Mouse (Mus musculus) limb, embryonic 12.5 days (tissue): ENCODE measurements at regions not wholly inside any gene's neighbourhood (a gene's known extent, or its start where the extent isn't known, plus 50 kb on each side); places are given as distances from the start of the nearest gene placed in this dataset.

Experiments used
- ATAC-seq: fragments of 200-750 bp; cut with Nextera tagmentation; 2 replicates; pipeline ENCODE4 v1.8.0; 2017; ENCODE audit warnings: low read depth, moderate TSS enrichment; ENCODE audit not compliant: insufficient number of reproducible peaks, insufficient read depth, low FRiP score, low TSS enrichment
- H3K27ac ChIP-seq: fragments of 300-500 bp; sonication (generic); 2 replicates; pipeline ENCODE4 v1.5.1; 2016; ENCODE audit warnings: mild to moderate bottlenecking, moderate library complexity
- H3K27me3 ChIP-seq: fragments of 300-500 bp; sonication (generic); 2 replicates; pipeline ENCODE4 v1.6.1; 2016; ENCODE audit warnings: mild to moderate bottlenecking, moderate library complexity
- H3K36me3 ChIP-seq: fragments of 300-500 bp; sonication (generic); 2 replicates; pipeline ENCODE4 v1.6.1; 2016; ENCODE audit warnings: mild to moderate bottlenecking, moderate library complexity
- H3K4me1 ChIP-seq: fragments of 300-500 bp; sonication (generic); replicated peaks from 2 replicates; pipeline ENCODE4 v1.6.1; 2016
- H3K4me2 ChIP-seq: fragments of 300-500 bp; sonication (generic); 2 replicates; pipeline ENCODE4 v1.6.1; 2016; ENCODE audit warnings: mild to moderate bottlenecking, moderate library complexity
- H3K4me3 ChIP-seq: fragments of 300-500 bp; sonication (generic); replicated peaks from 2 replicates; pipeline ENCODE4 v1.5.1; 2016; ENCODE audit warnings: mild to moderate bottlenecking
- H3K9ac ChIP-seq: fragments of 300-500 bp; sonication (generic); replicated peaks from 2 replicates; pipeline ENCODE4 v1.6.1; 2016; ENCODE audit warnings: mild to moderate bottlenecking, moderate library complexity
- H3K9me3 ChIP-seq: fragments of 300-500 bp; sonication (generic); 2 replicates; pipeline ENCODE4 v1.6.1; 2016; ENCODE audit warnings: mild to moderate bottlenecking, moderate library complexity
- WGBS: fragments of 180-500 bp; shearing (Covaris S2); methylation state at CpG from one replicate; pipeline ENCODE4 v1.1.7; 2016; 5-methylcytosine and 5-hydroxymethylcytosine counted together

DNA sequence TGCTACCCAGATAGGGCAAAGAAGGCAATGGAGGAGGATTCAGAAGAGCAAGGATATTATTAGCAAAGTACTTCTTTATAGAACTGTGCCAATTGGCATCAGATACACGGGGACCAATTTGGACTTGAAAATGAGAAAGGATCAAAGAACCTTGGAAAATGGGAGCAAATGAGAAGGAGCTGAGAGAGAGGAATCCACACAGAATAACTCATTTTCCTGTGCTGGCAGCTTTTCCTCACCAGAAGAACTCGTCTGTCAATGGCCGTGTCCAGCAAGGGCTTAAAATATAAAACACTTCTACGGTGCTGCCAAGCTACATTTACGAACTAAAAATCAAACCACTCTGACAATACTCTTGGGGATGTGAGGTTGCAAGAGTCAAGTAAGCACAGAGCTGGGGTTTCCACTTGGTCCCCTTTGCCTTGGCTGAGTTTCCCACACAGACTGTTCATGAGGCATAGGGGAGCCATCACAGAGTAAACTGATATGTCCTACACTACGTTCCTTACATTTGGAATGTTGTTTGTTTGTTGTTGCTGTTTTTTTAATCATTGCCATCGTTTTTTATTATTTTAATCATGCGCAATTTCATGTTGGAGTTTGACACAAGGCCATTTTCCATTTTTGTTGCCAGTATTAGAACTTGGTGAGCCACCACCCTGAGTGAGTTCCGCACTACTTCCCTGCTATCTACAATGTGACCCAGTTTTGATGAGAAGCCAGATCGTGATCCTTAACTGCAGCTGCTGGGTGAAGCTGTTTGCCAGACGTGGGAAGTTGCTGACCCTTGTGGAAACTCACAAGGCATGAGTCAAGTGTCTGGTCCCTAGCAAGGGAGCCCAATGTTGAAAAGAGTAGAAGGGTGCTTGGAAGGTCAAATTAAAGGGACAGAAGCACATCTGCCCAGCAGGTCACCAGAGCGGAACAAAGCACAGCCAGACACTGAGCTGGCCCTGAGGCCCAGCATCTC, 95.5 kb upstream of the Ddit4l start:
- H3K4me3 ChIP-seq = no peak overlapping the region
- H3K4me2 ChIP-seq = no peak overlapping the region
- no peaks in the 10 kb centered on the region for H3K36me3 ChIP-seq
- H3K27ac ChIP-seq = no peak overlapping the region
- H3K4me1 ChIP-seq = peaks cover 8% of the 10 kb centered on the region; the same call in 1 of the 2 replicates
- 72% methylated on average over 12 of the region's 12 CpGs for WGBS
- no peak overlapping the region for H3K9ac ChIP-seq
- no peak for ATAC-seq
- no peaks in the 10 kb centered on the region for H3K9me3 ChIP-seq
- no peaks in the 10 kb centered on the region for H3K27me3 ChIP-seq

DNA sequence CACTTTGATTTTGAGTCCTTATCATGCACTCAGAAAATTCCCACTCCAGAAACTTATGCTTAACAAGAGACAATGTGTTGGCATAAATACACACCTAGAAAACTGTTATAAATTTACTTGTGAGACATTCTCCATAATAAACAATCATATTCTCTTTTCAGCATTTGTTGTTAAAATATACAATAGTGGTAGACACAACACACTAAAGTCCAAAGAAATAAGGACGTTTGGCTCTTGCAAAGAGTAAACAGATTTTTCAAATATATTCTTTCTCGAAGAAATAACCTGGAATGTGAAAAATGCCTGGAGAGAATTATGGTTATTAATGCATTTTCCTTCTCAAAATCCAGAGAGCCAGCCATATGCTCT, 91.8 kb upstream of the Ddit4l start:
- no peak overlapping the region for H3K4me2 ChIP-seq
- H3K27ac ChIP-seq = no peak overlapping the region
- WGBS = 62% methylated on average over 2 of the region's 2 CpGs

GRCm38 (mm10) chr3:137529961-137530609, 91.3 kb upstream of the Ddit4l start:
- H3K9ac ChIP-seq = no peak overlapping the region
- peaks cover 8% of the 10 kb centered on the region; the same call in 1 of the 2 replicates for H3K4me1 ChIP-seq
- H3K36me3 ChIP-seq = no peaks in the 10 kb centered on the region
- H3K4me2 ChIP-seq = peak overlapping the region; percentile 1; the same call in 1 of the 2 replicates
- H3K27ac ChIP-seq = peak overlapping the region; percentile 59
- H3K4me3 ChIP-seq = no peak overlapping the region
- ATAC-seq = peak; percentile 26; the same call in 1 of the 2 replicates
- WGBS = 51% methylated on average over 7 of the region's 7 CpGs
- no peaks in the 10 kb centered on the region for H3K9me3 ChIP-seq
- no peaks in the 10 kb centered on the region for H3K27me3 ChIP-seq

More for the DNA sequence above, 91.8 kb upstream of the Ddit4l start:
- H3K36me3 ChIP-seq = no peaks in the 10 kb centered on the region
- no peaks in the 10 kb centered on the region for H3K9me3 ChIP-seq
- H3K27me3 ChIP-seq = no peaks in the 10 kb centered on the region
- no peak overlapping the region for H3K9ac ChIP-seq
- no peak overlapping the region for H3K4me3 ChIP-seq
- ATAC-seq = no peak
- H3K4me1 ChIP-seq = peaks cover 8% of the 10 kb centered on the region; the same call in 1 of the 2 replicates

DNA sequence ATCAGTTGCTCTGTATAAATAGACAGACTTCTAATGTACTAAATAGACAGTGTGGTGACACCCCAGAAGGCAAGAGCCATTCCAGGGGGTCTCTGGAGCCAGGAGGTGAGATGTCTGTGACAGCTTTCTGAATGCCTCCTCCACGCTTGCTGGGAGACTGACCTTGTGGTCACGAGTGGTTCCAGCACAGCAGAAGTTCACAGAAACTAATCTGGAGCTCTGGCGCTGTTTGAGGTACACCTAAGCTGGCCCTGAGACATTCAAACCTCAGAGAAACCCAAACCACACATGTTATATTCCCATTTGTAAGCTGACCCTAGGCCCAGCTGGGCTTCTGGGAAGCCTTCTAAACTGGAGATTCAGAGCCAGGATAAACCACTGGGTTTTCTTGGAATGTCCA, 79.7 kb upstream of the Ddit4l start:
- H3K36me3 ChIP-seq = no peaks in the 10 kb centered on the region
- ATAC-seq = no peak
- H3K27me3 ChIP-seq = no peaks in the 10 kb centered on the region; the same call in 1 of the 2 replicates
- H3K4me2 ChIP-seq = no peak overlapping the region
- no peaks in the 10 kb centered on the region for H3K9me3 ChIP-seq
- WGBS = 78% methylated on average over 3 of the region's 3 CpGs
- no peak overlapping the region for H3K4me3 ChIP-seq
- no peaks in the 10 kb centered on the region for H3K4me1 ChIP-seq
- no peak overlapping the region for H3K27ac ChIP-seq
- no peak overlapping the region for H3K9ac ChIP-seq

DNA sequence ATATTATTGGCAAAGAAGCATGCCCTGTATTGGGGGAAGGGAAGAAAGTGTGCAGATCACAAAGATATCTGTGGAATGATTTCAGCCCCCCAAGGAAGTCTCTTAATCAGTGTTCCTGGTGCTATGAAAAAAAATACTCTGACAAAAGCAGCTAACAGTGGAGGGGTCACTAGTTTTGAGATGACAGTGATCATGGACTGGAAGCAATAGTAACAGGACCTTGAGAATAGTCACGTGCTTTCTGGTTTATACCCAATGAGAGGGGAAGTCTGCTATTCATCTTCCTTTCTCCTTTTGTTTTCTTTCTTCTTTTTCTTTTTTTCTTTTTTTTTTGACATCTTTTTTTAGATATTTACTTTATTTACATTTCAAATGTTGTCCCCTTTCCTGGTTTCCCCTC, 79.1 kb upstream of the Ddit4l start:
- Histone ChIP-seq H3K4me2 (no peak overlapping the region), H3K27ac (no peak overlapping the region), H3K4me1 (peaks cover 1% of the 10 kb centered on the region), H3K4me3 (no peak overlapping the region), H3K27me3 (no peaks in the 10 kb centered on the region), H3K36me3 (no peaks in the 10 kb centered on the region), H3K9me3 (no peaks in the 10 kb centered on the region), H3K9ac (no peak overlapping the region)
- 84% methylated on average over 1 of the region's 1 CpGs for WGBS
- ATAC-seq = no peak

DNA sequence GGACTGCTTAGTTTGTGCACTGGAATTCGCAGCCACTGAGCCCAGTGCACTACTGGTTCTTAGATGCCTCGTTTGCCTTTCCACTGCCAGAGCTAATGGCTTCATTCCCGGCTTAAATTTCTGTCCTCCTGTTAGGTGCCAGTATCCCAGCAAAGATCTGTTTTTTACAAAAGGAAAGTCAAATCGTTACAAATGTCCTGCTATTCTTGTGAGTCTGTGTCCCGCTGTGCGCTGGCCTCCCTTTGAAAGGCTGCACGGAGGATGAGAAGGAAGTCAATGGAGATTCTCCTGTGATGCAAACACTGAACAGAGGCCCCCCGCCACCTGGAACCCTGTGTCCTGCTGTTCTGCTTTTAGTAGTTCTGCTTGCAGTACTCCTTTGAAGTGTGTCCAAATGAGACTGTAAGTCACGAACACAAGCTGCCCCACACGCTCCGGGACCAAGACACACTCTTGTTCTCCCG, 74.0 kb upstream of the Ddit4l start:
- 6% methylated on average over 12 of the region's 12 CpGs for WGBS
- Histone ChIP-seq H3K9ac (peak overlapping the region; percentile 9; the same call in 1 of the 2 replicates), H3K36me3 (no peaks in the 10 kb centered on the region), H3K27me3 (0 out of 2 replicates have a peak, but pooled peaks cover 3% of the 10 kb centered on the region), H3K27ac (peak overlapping the region; percentile 60; the same call in 1 of the 2 replicates), H3K4me3 (peak overlapping the region; percentile 18), H3K4me2 (peak overlapping the region; percentile 56), H3K4me1 (peaks cover 13% of the 10 kb centered on the region), H3K9me3 (no peaks in the 10 kb centered on the region)
- peak; percentile 24; the same call in 1 of the 2 replicates for ATAC-seq

DNA sequence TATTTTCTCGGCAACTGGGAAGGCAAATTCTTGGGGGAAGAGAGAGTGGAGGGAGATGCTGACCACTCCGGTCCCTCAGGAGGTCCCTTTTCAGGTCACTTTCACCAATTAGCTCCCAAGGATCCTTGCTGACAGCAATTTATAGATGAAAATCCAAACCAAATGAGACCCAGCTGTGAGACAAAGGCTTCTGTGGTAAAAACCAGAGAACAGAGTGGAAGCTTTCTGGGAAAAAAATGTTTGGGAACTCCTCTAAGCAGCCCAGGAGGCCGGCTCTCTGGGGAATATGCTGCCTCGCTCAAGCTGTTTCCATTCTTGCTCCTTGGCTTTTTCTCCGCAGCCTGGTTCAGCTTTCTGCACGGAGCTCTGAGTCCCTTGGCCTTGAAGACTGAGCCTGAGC, 73.5 kb upstream of the Ddit4l start:
- ATAC-seq = peak; percentile 34; the same call in 1 of the 2 replicates
- Histone ChIP-seq H3K4me1 (peaks cover 15% of the 10 kb centered on the region), H3K27me3 (0 out of 2 replicates have a peak, but pooled peaks cover 3% of the 10 kb centered on the region), H3K36me3 (no peaks in the 10 kb centered on the region), H3K27ac (peak overlapping the region; percentile 60), H3K4me2 (peak overlapping the region; percentile 56), H3K4me3 (peak overlapping the region; percentile 18), H3K9me3 (no peaks in the 10 kb centered on the region), H3K9ac (peak overlapping the region; percentile 9; the same call in 1 of the 2 replicates)
- 3% methylated on average over 6 of the region's 6 CpGs for WGBS

DNA sequence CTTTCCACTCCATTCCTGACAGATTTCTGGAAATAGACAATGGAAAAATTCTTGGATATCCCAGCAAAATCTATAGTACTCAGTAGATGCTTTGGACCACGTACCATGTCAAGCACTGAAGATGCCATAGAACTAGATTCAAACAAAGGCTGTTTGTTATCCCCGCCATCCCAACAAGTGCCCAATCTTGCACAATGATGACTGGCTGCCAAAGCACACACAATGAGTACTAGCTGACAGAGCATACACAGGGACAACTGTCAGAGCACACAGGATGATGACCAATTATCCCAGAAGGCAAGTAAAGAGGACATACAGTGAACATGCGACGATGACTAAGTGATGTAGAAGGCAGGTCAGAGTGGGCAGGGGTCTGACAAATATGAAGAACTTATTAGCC, 70.7 kb upstream of the Ddit4l start:
- Histone ChIP-seq H3K4me1 (peaks cover 17% of the 10 kb centered on the region), H3K4me2 (no peak overlapping the region), H3K27me3 (0 out of 2 replicates have a peak, but pooled peaks cover 3% of the 10 kb centered on the region), H3K27ac (no peak overlapping the region), H3K36me3 (no peaks in the 10 kb centered on the region), H3K9me3 (no peaks in the 10 kb centered on the region), H3K4me3 (no peak overlapping the region), H3K9ac (no peak overlapping the region)
- WGBS = 95% methylated on average over 4 of the region's 4 CpGs
- ATAC-seq = no peak

DNA sequence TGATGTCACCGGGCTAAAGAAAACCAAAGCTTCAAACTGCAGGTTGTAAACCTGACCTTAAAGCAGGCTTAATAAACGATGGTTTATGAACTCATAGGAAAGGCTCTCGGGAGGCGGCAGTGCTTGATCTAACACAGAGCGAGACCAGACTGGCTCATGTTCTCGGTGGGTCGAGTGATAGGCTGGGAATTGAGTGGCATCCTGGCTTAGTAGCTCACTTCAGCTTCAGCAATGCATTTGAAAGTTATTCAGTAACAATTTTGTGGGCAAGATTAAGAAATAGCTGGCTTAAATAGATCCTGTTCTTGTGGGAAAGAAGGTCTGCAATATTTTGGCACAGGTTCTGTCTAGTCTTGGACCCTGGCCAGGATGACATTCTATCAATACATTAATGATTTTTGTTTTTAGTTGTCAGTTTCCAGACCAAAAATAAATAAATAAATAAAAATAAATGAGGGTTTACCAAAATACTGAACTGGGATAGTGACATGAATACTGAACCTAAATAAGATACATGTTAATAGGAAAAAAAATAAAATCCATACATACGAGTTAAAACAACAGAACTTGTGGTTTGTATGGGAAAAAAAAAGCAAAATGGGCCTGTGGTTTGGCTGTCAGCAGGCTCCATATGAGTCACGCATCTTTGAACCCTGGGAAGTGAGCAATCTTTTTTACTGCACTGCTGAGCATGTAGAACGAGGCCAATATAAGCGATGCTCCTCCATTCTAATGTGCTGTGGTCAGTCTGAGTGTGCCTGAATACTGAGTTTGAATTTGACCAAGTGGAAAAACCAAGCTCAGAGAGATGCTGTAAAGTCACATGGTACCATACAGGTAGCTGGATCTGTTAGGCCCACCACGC, 68.7 kb upstream of the Ddit4l start:
- Histone ChIP-seq H3K4me3 (no peak overlapping the region), H3K27me3 (peaks cover 7% of the 10 kb centered on the region), H3K4me2 (no peak overlapping the region), H3K36me3 (no peaks in the 10 kb centered on the region), H3K4me1 (peaks cover 12% of the 10 kb centered on the region), H3K9me3 (no peaks in the 10 kb centered on the region), H3K9ac (no peak overlapping the region), H3K27ac (no peak overlapping the region)
- WGBS = 50% methylated on average over 12 of the region's 12 CpGs
- 0 out of 2 replicates have a peak, but pooled peaks have one; percentile 46 for ATAC-seq

GRCm38 (mm10) chr3:137560851-137561449, 60.5 kb upstream of the Ddit4l start:
- Histone ChIP-seq H3K9me3 (no peaks in the 10 kb centered on the region), H3K27me3 (peaks cover 7% of the 10 kb centered on the region), H3K4me3 (no peak overlapping the region), H3K4me2 (peak overlapping the region; percentile 15; the same call in 1 of the 2 replicates), H3K36me3 (no peaks in the 10 kb centered on the region), H3K9ac (no peak overlapping the region), H3K27ac (0 out of 2 replicates have a peak overlapping the region, but pooled peaks have one; percentile 1), H3K4me1 (peaks cover 29% of the 10 kb centered on the region)
- 40% methylated on average over 6 of the region's 6 CpGs for WGBS
- peak; percentile 69 for ATAC-seq
